Mouse (Mus musculus) heart, embryonic 16.5 days (tissue): Measurements from ENCODE around the gene Pfkfb2. TPM values are rescaled to one million over a fixed set of nuclear protein-coding genes. Genes with fewer than 3 reads are reported as not detected.

Experiments used
- ATAC-seq: fragments of 200-750 bp; cut with Nextera tagmentation; replicated peaks from 2 replicates; pipeline ENCODE4 v1.8.0; 2017; ENCODE audit warnings: moderate number of reproducible peaks; ENCODE audit not compliant: insufficient read depth, low FRiP score; ENCODE audit errors: extremely low read depth
- H3K27ac ChIP-seq: fragments of 300-500 bp; sonication (generic); 2 replicates; pipeline ENCODE4 v1.5.1; 2014; ENCODE audit warnings: mild to moderate bottlenecking, low read length, control low read depth, moderate library complexity
- H3K27me3 ChIP-seq: fragments of 300-500 bp; sonication (generic); 2 replicates; pipeline ENCODE4 v1.6.1; 2014; ENCODE audit warnings: low read length, mixed read lengths; ENCODE audit not compliant: control insufficient read depth, insufficient read depth
- H3K36me3 ChIP-seq: fragments of 300-500 bp; sonication (generic); 2 replicates; pipeline ENCODE4 v1.6.1; 2014; ENCODE audit not compliant: control insufficient read depth, insufficient read depth
- H3K4me1 ChIP-seq: fragments of 300-500 bp; sonication (generic); 2 replicates; pipeline ENCODE4 v1.6.1; 2014; ENCODE audit warnings: low read length, mixed read lengths; ENCODE audit not compliant: control insufficient read depth, insufficient read depth
- H3K4me2 ChIP-seq: fragments of 300-500 bp; sonication (generic); 2 replicates; pipeline ENCODE4 v1.6.1; 2014; ENCODE audit warnings: low read depth, mild to moderate bottlenecking, control low read depth, low read length
- H3K4me3 ChIP-seq: fragments of 300-500 bp; sonication (generic); 2 replicates; pipeline ENCODE4 v1.5.1; 2014; ENCODE audit warnings: mild to moderate bottlenecking, control low read depth, low read length
- H3K9ac ChIP-seq: fragments of 300-500 bp; sonication (generic); 2 replicates; pipeline ENCODE4 v1.6.1; 2014; ENCODE audit warnings: low read length, control low read depth
- H3K9me3 ChIP-seq: fragments of 300-500 bp; sonication (generic); replicated peaks from 2 replicates; pipeline ENCODE4 v1.6.1; 2016; ENCODE audit warnings: low read length; ENCODE audit not compliant: control insufficient read depth
- WGBS: fragments of 180-500 bp; shearing (Covaris S2); extraction: QIAGEN DNeasy Blood & Tissue Kit; methylation state at CpG from one replicate; pipeline ENCODE4 v1.1.7; 2014; 5-methylcytosine and 5-hydroxymethylcytosine counted together
- polyA plus RNA-seq: library from polyadenylated mRNA; unstranded; fragments of >200 nt; fragmentation: Nextera tagmentation; extraction: Ambion mirVana; gene quantifications from 2 replicates; pipeline ENCODE4 v1.2.1, GENCODE M21; 2015

The Pfkfb2 gene
- polyA plus RNA-seq, 1 experiment from 2014 or later: 7.4 TPM

GRCm38 (mm10) chr1:130732706-130733658 lies 3.9 kb upstream of the Pfkfb2 start:
- ATAC-seq: no peak
- H3K36me3 ChIP-seq: no peaks in the 10 kb centered on the region
- H3K4me3 ChIP-seq: no peak overlapping the region
- H3K9me3 ChIP-seq: no peaks in the 10 kb centered on the region
- no peak overlapping the region for H3K27ac ChIP-seq
- H3K4me2 ChIP-seq: no peak overlapping the region
- H3K4me1 ChIP-seq: peaks cover 5% of the 10 kb centered on the region; the same call in 1 of the 2 replicates
- H3K9ac ChIP-seq: no peak overlapping the region
- H3K27me3 ChIP-seq: no peaks in the 10 kb centered on the region
- WGBS: 69% methylated on average over 13 of the region's 13 CpGs

GRCm38 (mm10) chr1:130731741-130732337 lies 2.8 kb upstream of the Pfkfb2 start, which contains the start of gene AA986860:
Gene AA986860, plus strand, starts transcription at chr1:130731976.
- Histone ChIP-seq H3K27ac (no peak within 1 kb of the TSS), H3K9ac (no peak within 1 kb of the TSS), H3K36me3 (no peaks in the 10 kb centered on the region), H3K9me3 (no peaks in the 10 kb centered on the region), H3K27me3 (no peaks in the 10 kb centered on the region), H3K4me3 (peak within 1 kb of the TSS; percentile 8; the same call in 1 of the 2 replicates), H3K4me2 (peak within 1 kb of the TSS; percentile 34), H3K4me1 (peaks cover 5% of the 10 kb centered on the region; the same call in 1 of the 2 replicates)
- 10% methylated on average over 10 of the region's 10 CpGs for WGBS
- ATAC-seq: peak; percentile 67

GRCm38 (mm10) chr1:130728708-130729107 lies 345 bp downstream of the Pfkfb2 start:
- Histone ChIP-seq H3K27ac (no peak overlapping the region), H3K9me3 (no peaks in the 10 kb centered on the region), H3K36me3 (no peaks in the 10 kb centered on the region), H3K4me1 (peaks cover 5% of the 10 kb centered on the region; the same call in 1 of the 2 replicates), H3K4me3 (no peak overlapping the region), H3K27me3 (no peaks in the 10 kb centered on the region), H3K4me2 (no peak overlapping the region), H3K9ac (no peak overlapping the region)
- no peak for ATAC-seq
- 87% methylated on average over 3 of the region's 3 CpGs for WGBS

DNA sequence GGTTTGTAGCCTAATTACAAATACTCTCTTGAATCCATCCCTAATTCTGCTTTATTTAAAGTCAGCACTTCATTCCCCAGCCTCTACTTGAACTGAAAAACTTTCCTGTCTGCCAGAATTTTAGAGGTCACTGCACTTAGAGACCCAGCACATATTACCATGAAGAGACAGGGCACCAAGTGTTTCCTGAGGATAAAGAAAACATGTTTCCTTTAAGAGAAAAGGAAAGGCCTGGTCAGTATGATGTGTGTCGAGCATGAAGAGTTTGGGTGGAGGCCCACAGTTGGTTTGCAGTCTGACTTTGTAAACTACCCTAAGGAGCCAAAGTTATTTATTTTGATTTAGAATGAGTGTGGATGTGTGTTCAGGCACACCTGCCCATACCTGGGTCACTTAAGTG lies 983 bp downstream of the Pfkfb2 start:
- no peak overlapping the region for H3K27ac ChIP-seq
- peaks cover 5% of the 10 kb centered on the region; the same call in 1 of the 2 replicates for H3K4me1 ChIP-seq
- no peaks in the 10 kb centered on the region for H3K36me3 ChIP-seq
- H3K9ac ChIP-seq: no peak overlapping the region
- no peaks in the 10 kb centered on the region for H3K9me3 ChIP-seq
- ATAC-seq: no peak
- 51% methylated on average over 1 of the region's 1 CpGs for WGBS
- no peak overlapping the region for H3K4me2 ChIP-seq
- H3K4me3 ChIP-seq: no peak overlapping the region
- H3K27me3 ChIP-seq: no peaks in the 10 kb centered on the region

GRCm38 (mm10) chr1:130726396-130726795 lies 2.7 kb downstream of the Pfkfb2 start:
- peaks cover 1% of the 10 kb centered on the region; the same call in 1 of the 2 replicates for H3K4me1 ChIP-seq
- 90% methylated on average over 2 of the region's 2 CpGs for WGBS
- H3K4me2 ChIP-seq: no peak overlapping the region
- H3K36me3 ChIP-seq: no peaks in the 10 kb centered on the region
- H3K27ac ChIP-seq: no peak overlapping the region
- no peak overlapping the region for H3K4me3 ChIP-seq
- ATAC-seq: no peak
- no peaks in the 10 kb centered on the region for H3K27me3 ChIP-seq
- H3K9ac ChIP-seq: no peak overlapping the region
- no peaks in the 10 kb centered on the region for H3K9me3 ChIP-seq

- Histone ChIP-seq H3K9ac (no peak overlapping the region), H3K27me3 (no peaks in the 10 kb centered on the region), H3K4me3 (no peak overlapping the region), H3K4me2 (no peak overlapping the region), H3K4me1 (peaks cover 2% of the 10 kb centered on the region; the same call in 1 of the 2 replicates), H3K36me3 (peaks cover 3% of the 10 kb centered on the region; the same call in 1 of the 2 replicates), H3K27ac (no peak overlapping the region), H3K9me3 (no peaks in the 10 kb centered on the region)
- ATAC-seq: no peak
- 89% methylated on average over 5 of the region's 5 CpGs for WGBS
Observed at GRCm38 (mm10) chr1:130724206-130724605, 4.8 kb downstream of the Pfkfb2 start.

DNA sequence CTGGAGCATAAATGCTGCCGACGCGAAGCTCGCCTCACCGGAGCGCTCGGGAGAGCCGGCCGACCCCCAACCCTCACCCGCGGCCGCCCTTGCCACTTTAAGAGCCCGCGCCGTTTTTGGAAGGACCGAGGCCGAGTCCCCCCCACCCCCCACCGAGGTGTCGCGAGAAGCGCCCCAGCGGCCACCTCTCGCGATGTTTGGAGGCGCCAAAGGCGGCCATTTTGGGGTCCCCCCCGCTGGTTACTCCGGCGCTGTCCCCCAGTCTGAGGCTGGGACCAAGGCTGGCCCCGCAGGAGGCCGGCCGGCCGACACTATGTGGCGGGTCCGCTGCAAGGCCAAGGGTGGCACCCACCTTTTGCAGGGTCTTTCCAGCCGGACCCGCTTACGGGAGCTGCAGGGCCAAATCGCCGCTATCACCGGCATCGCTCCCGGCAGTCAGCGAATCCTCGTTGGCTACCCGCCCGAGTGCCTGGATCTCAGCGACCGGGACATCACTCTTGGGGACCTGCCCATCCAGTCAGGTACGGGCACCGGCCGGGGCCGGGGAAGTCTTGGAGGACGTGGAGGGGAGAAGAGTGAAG lies 11.7 kb downstream of the Pfkfb2 start, which contains the start of gene Yod1:
TSS of gene Yod1 (plus strand) at position 37 of the 581 bp plus-strand sequence.
- peak within 1 kb of the TSS; percentile 90 for H3K27ac ChIP-seq
- peak; percentile 77 for ATAC-seq
- H3K4me2 ChIP-seq: peak within 1 kb of the TSS; percentile 100
- no peaks in the 10 kb centered on the region for H3K9me3 ChIP-seq
- H3K36me3 ChIP-seq: peaks cover 9% of the 10 kb centered on the region
- peak within 1 kb of the TSS; percentile 95 for H3K9ac ChIP-seq
- under 1% methylated on average over 52 of the region's 54 CpGs for WGBS
- H3K4me1 ChIP-seq: peaks cover 12% of the 10 kb centered on the region
- peak within 1 kb of the TSS; percentile 86 for H3K4me3 ChIP-seq
- no peaks in the 10 kb centered on the region for H3K27me3 ChIP-seq

- Histone ChIP-seq H3K4me1 (peaks cover 12% of the 10 kb centered on the region), H3K27ac (peak overlapping the region; percentile 90), H3K4me3 (peak overlapping the region; percentile 86), H3K4me2 (peak overlapping the region; percentile 100), H3K9ac (peak overlapping the region; percentile 95), H3K36me3 (peaks cover 9% of the 10 kb centered on the region), H3K27me3 (no peaks in the 10 kb centered on the region), H3K9me3 (no peaks in the 10 kb centered on the region)
- peak; percentile 5; the same call in 1 of the 2 replicates for ATAC-seq
- WGBS: under 1% methylated on average over 42 of the region's 42 CpGs
Observed at GRCm38 (mm10) chr1:130716513-130717290, 12.4 kb downstream of the Pfkfb2 start.
